Mouse (Mus musculus) hindbrain, embryonic 11.5 days (tissue): ENCODE data around the gene Lamp1. TPM values are rescaled to one million over a fixed set of nuclear protein-coding genes. Genes with fewer than 3 reads are reported as not detected.

Experiments
- ATAC-seq: fragments of 200-750 bp; cut with Nextera tagmentation; 2 replicates; pipeline ENCODE4 v1.8.0; 2017; ENCODE audit warnings: mild to moderate bottlenecking, moderate TSS enrichment, moderate library complexity; ENCODE audit not compliant: low FRiP score
- DNase-seq: peaks from one replicate; pipeline ENCODE4 v3.0.0-alpha.2; 2015; ENCODE audit warnings: low spot score
- H3K27ac ChIP-seq: fragments of 300-500 bp; sonication (generic); 2 replicates; pipeline ENCODE4 v1.5.1; 2014; ENCODE audit warnings: mild to moderate bottlenecking, low read depth, low read length
- H3K27me3 ChIP-seq: fragments of 300-500 bp; sonication (generic); 2 replicates; pipeline ENCODE4 v1.6.1; 2014; ENCODE audit warnings: mild to moderate bottlenecking, low read length, moderate library complexity, mixed read lengths; ENCODE audit not compliant: control insufficient read depth, insufficient read depth
- H3K36me3 ChIP-seq: fragments of 300-500 bp; sonication (generic); 2 replicates; pipeline ENCODE4 v1.6.1; 2014; ENCODE audit warnings: mild to moderate bottlenecking, low read length, moderate library complexity, mixed read lengths; ENCODE audit not compliant: control insufficient read depth, insufficient read depth
- H3K4me1 ChIP-seq: fragments of 300-500 bp; sonication (generic); replicated peaks from 2 replicates; pipeline ENCODE4 v1.6.1; 2014; ENCODE audit warnings: low read length, mixed read lengths; ENCODE audit not compliant: control insufficient read depth, insufficient read depth
- H3K4me2 ChIP-seq: fragments of 300-500 bp; sonication (generic); replicated peaks from 2 replicates; pipeline ENCODE4 v1.6.1; 2014; ENCODE audit warnings: mild to moderate bottlenecking, low read depth, low read length
- H3K4me3 ChIP-seq: fragments of 300-500 bp; sonication (generic); 2 replicates; pipeline ENCODE4 v1.5.1; 2014; ENCODE audit warnings: low read depth, low read length
- H3K9ac ChIP-seq: fragments of 300-500 bp; sonication (generic); 2 replicates; pipeline ENCODE4 v1.6.1; 2014; ENCODE audit warnings: low read depth, low read length
- H3K9me3 ChIP-seq: fragments of 300-500 bp; sonication (generic); 2 replicates; pipeline ENCODE4 v1.6.1; 2016; ENCODE audit warnings: low read length; ENCODE audit not compliant: control insufficient read depth
- WGBS: fragments of 180-500 bp; shearing (Covaris S2); extraction: QIAGEN DNeasy Blood & Tissue Kit; methylation state at CpG from one replicate; pipeline ENCODE4 v1.1.7; 2014; 5-methylcytosine and 5-hydroxymethylcytosine counted together
- polyA plus RNA-seq: library from polyadenylated mRNA; unstranded; fragments of >200 nt; fragmentation: Nextera tagmentation; extraction: Ambion mirVana; gene quantifications from 2 replicates; pipeline ENCODE4 v1.2.1, GENCODE M21; 2014

The Lamp1 gene
- polyA plus RNA-seq, 1 experiment from 2014 or later, result 261 TPM

- ATAC-seq (no peak), DNase-seq (no peak)
- Histone ChIP-seq H3K4me2 (no peak overlapping the region), H3K36me3 (peaks cover 11% of the 10 kb centered on the region), H3K4me1 (no peaks in the 10 kb centered on the region), H3K9ac (no peak overlapping the region), H3K9me3 (no peaks in the 10 kb centered on the region), H3K27me3 (no peaks in the 10 kb centered on the region), H3K4me3 (no peak overlapping the region), H3K27ac (no peak overlapping the region)
- 91% methylated on average over 4 of the region's 4 CpGs for WGBS
These were observed 15.8 kb downstream of the Lamp1 start for GRCm38 (mm10) chr8:13174811-13175210.

- Histone ChIP-seq H3K9ac (no peak overlapping the region), H3K27ac (no peak overlapping the region), H3K4me2 (no peak overlapping the region), H3K9me3 (no peaks in the 10 kb centered on the region), H3K4me1 (no peaks in the 10 kb centered on the region), H3K27me3 (no peaks in the 10 kb centered on the region), H3K4me3 (no peak overlapping the region), H3K36me3 (peaks cover 11% of the 10 kb centered on the region)
- ATAC-seq, result no peak
- WGBS, result 100% methylated on average over 1 of the region's 1 CpGs
- DNase-seq, result no peak
These were observed 16.7 kb downstream of the Lamp1 start for GRCm38 (mm10) chr8:13175650-13176049.

- Histone ChIP-seq H3K4me2 (no peak overlapping the region), H3K36me3 (peaks cover 11% of the 10 kb centered on the region)
- WGBS, result 93% methylated on average over 7 of the region's 7 CpGs
These were observed 18.4 kb downstream of the Lamp1 start for GRCm38 (mm10) chr8:13177173-13177852.

GRCm38 (mm10) chr8:13178137-13178536 lies 19.2 kb downstream of the Lamp1 start:
- peaks cover 11% of the 10 kb centered on the region for H3K36me3 ChIP-seq
- ATAC-seq, result no peak

More at GRCm38 (mm10) chr8:13177173-13177852, 18.4 kb downstream of the Lamp1 start:
- no peaks in the 10 kb centered on the region for H3K9me3 ChIP-seq
- no peak overlapping the region for H3K4me3 ChIP-seq
- H3K27me3 ChIP-seq, result no peaks in the 10 kb centered on the region
- H3K4me1 ChIP-seq, result no peaks in the 10 kb centered on the region
- no peak overlapping the region for H3K9ac ChIP-seq
- no peak overlapping the region for H3K27ac ChIP-seq
- DNase-seq (no peak), ATAC-seq (no peak)

GRCm38 (mm10) chr8:13179482-13179881 lies 20.5 kb downstream of the Lamp1 start:
- DNase-seq (no peak), ATAC-seq (no peak)
- WGBS, result 75% methylated on average over 6 of the region's 6 CpGs
- H3K27me3 ChIP-seq, result no peaks in the 10 kb centered on the region
- no peak overlapping the region for H3K9ac ChIP-seq
- no peak overlapping the region for H3K4me3 ChIP-seq
- H3K36me3 ChIP-seq, result peaks cover 5% of the 10 kb centered on the region; the same call in 1 of the 2 replicates
- H3K4me2 ChIP-seq, result no peak overlapping the region
- no peak overlapping the region for H3K27ac ChIP-seq
- no peaks in the 10 kb centered on the region for H3K4me1 ChIP-seq
- no peaks in the 10 kb centered on the region for H3K9me3 ChIP-seq

More at GRCm38 (mm10) chr8:13178137-13178536, 19.2 kb downstream of the Lamp1 start:
- H3K4me3 ChIP-seq, result no peak overlapping the region
- no peaks in the 10 kb centered on the region for H3K4me1 ChIP-seq
- H3K27ac ChIP-seq, result no peak overlapping the region
- H3K9ac ChIP-seq, result no peak overlapping the region
- WGBS, result 95% methylated on average over 5 of the region's 5 CpGs
- no peak for DNase-seq
- H3K27me3 ChIP-seq, result no peaks in the 10 kb centered on the region
- no peak overlapping the region for H3K4me2 ChIP-seq
- H3K9me3 ChIP-seq, result no peaks in the 10 kb centered on the region

- WGBS, result 81% methylated on average over 7 of the region's 7 CpGs
These were observed 21.0 kb downstream of the Lamp1 start for GRCm38 (mm10) chr8:13179948-13180347.

GRCm38 (mm10) chr8:13180408-13180807 lies 21.4 kb downstream of the Lamp1 start:
- Histone ChIP-seq H3K27me3 (no peaks in the 10 kb centered on the region), H3K9ac (no peak overlapping the region), H3K27ac (no peak overlapping the region), H3K4me3 (no peak overlapping the region), H3K4me2 (no peak overlapping the region), H3K36me3 (peaks cover 2% of the 10 kb centered on the region; the same call in 1 of the 2 replicates), H3K9me3 (no peaks in the 10 kb centered on the region), H3K4me1 (no peaks in the 10 kb centered on the region)
- ATAC-seq, result no peak
- WGBS, result 90% methylated on average over 9 of the region's 9 CpGs
- DNase-seq, result no peak

More at GRCm38 (mm10) chr8:13179948-13180347, 21.0 kb downstream of the Lamp1 start:
- no peaks in the 10 kb centered on the region for H3K9me3 ChIP-seq
- ATAC-seq, result no peak
- H3K4me3 ChIP-seq, result no peak overlapping the region
- no peak overlapping the region for H3K4me2 ChIP-seq
- H3K4me1 ChIP-seq, result no peaks in the 10 kb centered on the region
- no peaks in the 10 kb centered on the region for H3K27me3 ChIP-seq
- peaks cover 3% of the 10 kb centered on the region; the same call in 1 of the 2 replicates for H3K36me3 ChIP-seq
- no peak for DNase-seq
- H3K27ac ChIP-seq, result no peak overlapping the region
- no peak overlapping the region for H3K9ac ChIP-seq

GRCm38 (mm10) chr8:13180911-13181690 lies 22.1 kb downstream of the Lamp1 start:
- H3K36me3 ChIP-seq, result peaks cover 2% of the 10 kb centered on the region; the same call in 1 of the 2 replicates
- no peaks in the 10 kb centered on the region for H3K4me1 ChIP-seq
- no peak overlapping the region for H3K27ac ChIP-seq
- no peak overlapping the region for H3K9ac ChIP-seq
- no peak for DNase-seq
- no peak for ATAC-seq
- H3K27me3 ChIP-seq, result no peaks in the 10 kb centered on the region
- H3K9me3 ChIP-seq, result no peaks in the 10 kb centered on the region
- no peak overlapping the region for H3K4me2 ChIP-seq
- H3K4me3 ChIP-seq, result no peak overlapping the region
- 85% methylated on average over 18 of the region's 18 CpGs for WGBS

- no peak overlapping the region for H3K27ac ChIP-seq
- H3K36me3 ChIP-seq, result no peaks in the 10 kb centered on the region; the same call in 1 of the 2 replicates
- no peaks in the 10 kb centered on the region for H3K4me1 ChIP-seq
These were observed 22.7 kb downstream of the Lamp1 start for GRCm38 (mm10) chr8:13181691-13181976.

More at GRCm38 (mm10) chr8:13181691-13181976, 22.7 kb downstream of the Lamp1 start:
- DNase-seq (no peak), ATAC-seq (no peak)
- Histone ChIP-seq H3K9me3 (no peaks in the 10 kb centered on the region), H3K4me2 (no peak overlapping the region), H3K4me3 (no peak overlapping the region), H3K9ac (no peak overlapping the region), H3K27me3 (no peaks in the 10 kb centered on the region)
- 63% methylated on average over 2 of the region's 2 CpGs for WGBS
